Mouse (Mus musculus): Measurements from ENCODE around the gene 1110008L16Rik.
A peak's percentile ranks its signal among the peaks of the same experiment; 100 is the strongest.
"Not testable (repeated sequence)": the region's sequence is repeated elsewhere in the genome, so short reads cannot be mapped to it uniquely, and the experiment has no call there.

Gene 1110008L16Rik

DNA sequence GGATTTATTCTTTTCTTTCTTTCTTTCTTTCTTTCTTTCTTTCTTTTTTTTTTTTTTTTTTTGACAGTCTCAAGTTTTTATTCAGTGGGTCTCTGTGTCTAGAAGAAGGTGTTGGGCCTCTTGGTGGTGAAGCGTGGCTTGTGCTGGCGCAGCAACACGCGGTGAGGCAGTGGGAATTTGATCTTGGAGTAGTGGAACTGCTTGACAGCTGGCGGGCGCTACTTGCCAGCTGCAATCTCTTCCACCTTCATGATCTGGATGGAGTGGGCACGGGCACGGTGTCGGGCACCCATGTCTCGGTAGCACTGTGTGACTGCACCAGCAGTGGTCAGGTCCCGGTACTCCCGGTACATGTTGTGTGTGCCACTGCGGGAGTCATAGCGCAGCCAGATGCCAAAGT lies 96.2 kb downstream of the 1110008L16Rik start:
- not testable (repeated sequence) for DNase-seq

DNA sequence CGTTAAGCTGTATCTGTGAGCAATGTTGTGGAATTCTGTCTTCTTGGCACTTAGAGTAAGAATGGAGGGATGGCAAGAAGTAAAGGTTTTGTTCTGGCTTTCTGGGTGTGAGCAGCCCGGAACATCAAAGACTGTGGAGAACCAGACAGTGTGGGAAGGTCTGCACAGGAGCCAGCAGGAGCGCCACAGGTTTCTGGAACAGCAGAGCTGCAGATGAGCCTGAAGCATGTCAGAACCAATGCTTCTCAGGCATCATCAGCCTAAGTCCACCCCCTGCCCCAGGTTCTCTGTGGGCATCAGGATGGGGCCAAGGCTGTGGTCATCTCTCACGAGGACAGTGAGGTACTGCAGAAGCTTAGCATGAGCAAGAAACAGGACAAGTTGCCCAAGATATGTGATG lies 97.2 kb downstream of the 1110008L16Rik start:
- DNase-seq, result no peak

DNA sequence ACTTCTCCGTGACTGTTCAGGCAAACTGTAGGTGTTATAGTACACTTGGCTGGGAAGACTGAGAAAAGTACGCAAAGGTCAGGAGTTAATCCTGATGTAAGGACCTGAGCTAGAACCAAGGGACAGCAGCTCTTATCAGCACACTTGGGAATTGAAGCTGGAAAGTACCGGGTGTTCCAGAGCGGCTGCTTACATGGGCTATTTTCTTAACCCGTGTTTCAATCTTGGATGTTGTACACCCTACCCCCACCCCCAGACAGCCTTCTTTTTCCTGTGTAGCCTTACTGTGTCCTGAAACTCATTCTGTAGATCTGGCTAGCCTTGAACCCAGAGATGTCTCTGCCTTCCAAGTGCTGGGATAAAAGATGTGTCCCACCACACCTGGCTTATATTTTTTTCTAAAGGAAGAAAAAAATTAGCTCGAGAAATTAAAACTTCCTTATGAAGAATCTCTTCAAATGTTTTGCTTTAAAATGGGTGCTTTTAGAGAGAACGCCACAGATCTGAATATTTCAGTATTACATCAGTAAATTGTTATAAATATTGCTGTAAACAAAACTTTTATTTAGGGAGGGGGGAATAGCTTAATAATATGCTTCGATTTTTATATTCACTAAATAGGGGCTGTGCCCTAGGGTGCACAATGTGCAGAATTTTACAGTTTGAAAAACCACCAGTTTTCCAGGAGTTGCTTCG lies 98.3 kb downstream of the 1110008L16Rik start:
- DNase-seq, result no peak

DNA sequence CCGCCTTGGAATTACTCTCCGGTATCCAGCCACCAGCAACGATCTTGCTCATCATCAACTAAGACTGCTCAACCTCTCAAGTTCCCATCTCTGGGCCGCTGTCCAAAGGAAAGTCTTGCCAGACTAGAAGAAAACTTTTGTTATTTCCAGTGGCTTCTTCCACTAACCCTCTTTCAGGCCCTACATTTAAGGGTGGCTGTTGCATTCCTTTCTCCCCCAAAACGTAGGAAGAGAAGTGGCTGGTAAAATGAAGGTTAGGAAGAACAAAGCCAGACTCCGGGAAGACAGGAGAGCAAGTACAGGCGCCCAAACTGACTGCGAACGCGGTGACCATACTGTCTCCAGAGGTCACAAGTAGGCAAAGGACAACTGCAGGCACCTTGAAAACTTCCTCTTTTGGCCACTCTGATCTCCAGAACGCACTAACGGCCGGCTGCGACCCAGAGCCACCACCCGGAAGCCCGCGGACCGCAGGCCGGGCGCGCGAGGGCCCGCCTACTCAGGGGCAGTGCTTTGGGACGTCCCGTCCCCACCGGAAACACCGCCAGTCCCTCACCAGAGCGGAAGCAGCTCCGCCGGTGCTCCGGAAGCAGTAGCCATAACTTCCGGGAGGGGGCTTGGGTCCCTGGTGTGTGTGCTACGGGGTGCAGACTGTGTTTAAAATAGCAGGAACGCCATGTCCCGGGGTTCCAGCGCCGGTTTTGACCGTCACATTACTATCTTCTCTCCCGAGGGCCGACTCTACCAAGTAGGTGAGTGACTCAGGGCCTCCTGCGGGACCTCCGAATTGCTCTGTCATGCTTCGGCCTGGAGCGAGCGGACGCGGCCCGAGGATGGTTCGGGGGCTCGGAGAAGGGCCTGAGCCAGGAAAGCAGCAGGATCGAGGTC lies 99.1 kb downstream of the 1110008L16Rik start:
- DNase-seq, result peak; percentile 87 to 91

DNA sequence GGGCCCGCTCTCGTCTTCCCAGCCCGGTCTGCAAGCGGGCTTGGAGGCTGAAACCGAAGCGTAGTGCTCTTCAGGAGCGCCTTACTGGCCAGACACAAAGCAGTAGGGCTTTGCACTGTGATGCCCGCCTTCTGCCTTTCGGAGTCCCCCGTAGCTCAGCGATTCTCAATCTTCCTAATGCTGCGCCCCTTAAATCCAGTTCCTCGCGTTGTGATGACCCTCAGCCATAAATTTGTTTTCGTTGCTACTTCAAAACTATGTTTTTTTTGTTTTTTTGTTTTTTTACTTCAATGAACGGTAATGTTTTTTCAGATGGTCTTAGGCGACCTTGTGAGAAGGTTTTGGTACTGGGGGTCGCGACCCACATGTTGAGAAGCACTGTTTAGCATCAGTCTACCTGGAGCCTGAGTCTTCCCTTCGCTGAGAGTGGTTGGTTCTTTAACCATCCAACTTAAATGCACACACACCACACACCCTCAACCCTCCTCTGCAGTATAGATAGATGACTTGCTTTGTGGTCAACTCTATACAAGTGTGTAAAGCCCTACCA lies 99.8 kb downstream of the 1110008L16Rik start:
- DNase-seq, result no peak

DNA sequence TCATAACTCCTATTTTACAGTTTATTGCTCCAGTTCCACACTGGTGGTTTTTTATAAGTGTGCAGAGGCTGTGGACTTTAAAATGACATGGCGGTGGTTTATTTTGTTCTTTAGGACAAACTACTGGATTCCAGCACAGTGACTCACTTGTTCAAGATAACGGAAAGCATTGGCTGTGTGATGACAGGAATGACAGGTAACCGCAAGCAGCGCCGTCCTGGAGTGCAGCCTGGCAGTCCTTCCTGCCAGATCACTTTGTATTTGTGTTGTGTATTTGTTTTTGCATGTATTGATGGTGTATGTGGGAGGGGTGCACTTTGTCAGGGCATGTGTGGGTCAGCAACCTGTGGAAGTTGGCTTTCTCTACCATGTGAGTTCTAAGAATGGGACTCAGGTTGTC lies 108.5 kb downstream of the 1110008L16Rik start:
- no peak for DNase-seq

DNA sequence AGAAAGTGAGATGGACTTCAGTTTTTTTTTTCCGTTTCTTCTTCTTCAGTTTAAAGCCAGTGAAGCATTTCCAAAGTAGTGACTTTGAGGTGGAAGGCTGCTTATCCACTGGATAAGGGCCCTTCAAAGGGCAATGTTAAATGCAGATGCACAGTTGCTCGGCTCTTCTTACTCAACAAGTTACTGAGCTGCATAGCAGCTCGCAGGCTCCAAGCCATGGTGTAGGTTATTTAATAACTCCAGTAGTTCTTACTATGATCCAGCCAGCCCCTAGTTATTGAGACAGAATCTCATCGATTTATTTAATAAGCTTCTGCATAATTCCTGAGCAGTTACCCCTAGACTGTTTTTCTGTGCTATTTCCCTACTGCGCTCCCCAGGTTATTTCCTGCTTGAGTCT lies 115.9 kb downstream of the 1110008L16Rik start:
- no peak for DNase-seq

DNA sequence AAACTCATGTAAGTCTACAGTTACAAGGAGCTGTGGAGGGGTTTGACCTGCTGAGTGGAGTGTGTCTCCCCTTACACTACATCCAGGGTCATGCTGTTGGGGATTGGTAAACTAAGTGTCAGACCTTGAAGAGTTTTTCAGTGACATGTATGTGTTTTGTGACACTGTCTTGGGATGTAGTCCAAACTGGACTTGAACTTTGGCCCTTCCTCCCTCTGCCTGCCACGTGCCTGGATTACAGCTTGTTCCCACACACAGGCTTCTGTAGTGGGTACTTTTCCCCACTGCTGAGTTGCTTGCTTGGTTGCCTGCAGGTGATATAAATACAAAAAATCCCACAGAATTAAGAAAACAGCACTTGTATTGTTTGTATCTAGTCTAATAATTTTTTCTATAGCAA lies 116.4 kb downstream of the 1110008L16Rik start:
- no peak for DNase-seq

DNA sequence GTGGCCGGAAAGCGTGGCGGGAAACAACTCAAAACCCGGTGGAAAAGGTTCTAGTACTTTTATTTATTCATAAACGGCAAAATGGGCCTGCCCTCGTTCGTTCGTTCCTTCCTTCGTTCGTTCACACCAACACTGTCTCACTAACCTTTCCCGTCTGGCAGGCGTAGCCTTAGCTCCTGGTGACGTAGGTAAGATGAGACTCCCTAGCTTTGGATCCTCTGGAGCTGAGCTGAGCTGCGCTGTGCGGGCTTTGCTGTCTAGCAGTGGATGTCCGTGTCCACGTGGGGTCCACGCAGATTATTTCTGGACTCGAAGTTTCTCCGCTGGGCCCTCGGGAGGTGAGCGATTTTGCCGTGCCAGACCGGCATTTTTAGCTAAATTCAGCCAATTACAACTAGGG lies 120.8 kb downstream of the 1110008L16Rik start:
- no peak for DNase-seq

DNA sequence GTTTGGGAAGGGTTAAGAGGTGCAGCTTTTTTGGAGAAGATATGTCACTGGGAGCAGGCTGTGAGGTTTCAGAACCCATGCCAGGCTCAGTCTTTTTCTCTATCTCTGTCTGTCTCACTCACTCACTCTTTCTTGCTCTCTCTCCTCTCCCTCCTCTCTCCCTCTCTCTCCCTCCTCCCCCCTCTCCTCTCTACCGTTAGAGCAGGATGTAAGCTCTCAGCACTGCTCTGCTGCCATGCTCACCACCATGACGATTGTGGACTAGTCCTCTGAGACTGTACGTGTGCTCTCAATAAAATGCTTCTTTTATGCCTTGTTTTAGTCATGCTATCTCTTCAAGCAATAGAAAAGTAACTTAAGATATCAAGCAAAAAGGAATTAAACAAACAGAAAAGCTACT lies 122.7 kb downstream of the 1110008L16Rik start:
- no peak for DNase-seq

DNA sequence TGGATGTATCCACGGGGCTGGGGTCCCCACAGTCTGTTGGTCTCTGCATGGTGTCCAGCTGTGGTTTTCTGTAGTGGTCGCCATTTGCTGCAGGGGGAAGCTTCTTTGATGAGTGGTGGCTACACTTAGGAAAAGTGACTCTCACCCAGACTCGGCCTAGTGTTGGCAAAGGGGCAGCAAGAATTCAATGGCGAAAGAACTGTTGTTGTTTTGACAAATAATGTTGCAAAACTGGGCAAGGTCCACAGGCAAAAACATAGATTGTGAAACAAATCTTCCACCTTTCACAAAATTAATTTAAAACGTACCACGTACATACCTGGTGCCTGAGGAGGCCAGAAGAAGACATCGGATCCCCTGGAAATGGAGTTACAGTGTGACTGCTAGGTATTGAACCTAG lies 126.9 kb downstream of the 1110008L16Rik start:
- DNase-seq, result no peak

DNA sequence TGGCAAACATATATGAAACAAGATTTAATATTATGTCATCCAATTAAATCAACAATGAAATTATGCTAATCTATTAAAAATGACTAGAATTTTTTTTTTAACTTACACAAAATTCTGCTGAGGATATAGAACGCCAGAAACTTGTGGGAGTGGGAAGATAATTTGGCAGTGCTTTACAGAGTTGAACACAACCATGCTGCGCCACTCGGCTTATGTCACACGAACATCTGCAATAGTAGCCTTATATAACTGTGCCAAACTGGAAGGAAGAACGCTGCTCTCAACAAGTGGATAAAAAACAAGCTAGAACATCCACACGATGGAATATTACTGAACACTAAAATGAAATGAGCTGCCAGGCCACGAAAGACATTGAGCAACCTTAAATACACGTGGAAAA lies 129.8 kb downstream of the 1110008L16Rik start:
- no peak for DNase-seq

DNA sequence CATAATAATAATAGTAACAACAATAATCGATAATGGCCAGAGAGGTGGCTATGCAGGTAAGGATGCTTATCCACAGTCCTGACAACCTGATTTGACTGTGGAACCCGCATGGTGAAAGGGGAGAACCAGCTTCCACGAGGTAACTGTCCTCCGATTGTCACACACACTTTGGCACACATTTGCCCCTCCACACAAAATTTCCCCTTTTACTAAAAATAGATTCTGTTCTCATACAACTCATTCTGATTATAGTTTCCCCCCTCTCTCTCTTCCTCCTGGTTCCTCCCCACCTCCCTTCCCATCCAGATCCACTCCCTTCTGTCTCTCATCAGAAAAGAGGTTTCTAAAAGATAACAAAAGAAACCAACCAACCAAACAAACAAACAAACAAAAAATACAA lies 130.6 kb downstream of the 1110008L16Rik start:
- no peak for DNase-seq
